Mouse (Mus musculus) testis, adult 2 months (tissue): Measurements from ENCODE around the gene Rnasek.

Experiments used
- CTCF ChIP-seq: fragments of 200-500 bp; IDR thresholded peaks from 2 replicates; pipeline ENCODE4 v1.5.1; 2012; ENCODE audit warnings: low read depth, mild to moderate bottlenecking, inconsistent platforms, low read length, moderate library complexity; ENCODE audit not compliant: control insufficient read depth, insufficient read depth, insufficient replicate concordance
- POLR2A ChIP-seq: fragments of 200-500 bp; IDR thresholded peaks from 2 replicates; pipeline ENCODE4 v1.6.1; 2012; ENCODE audit warnings: low read depth, mild to moderate bottlenecking, inconsistent platforms, low read length, moderate library complexity; ENCODE audit not compliant: control insufficient read depth

DNA sequence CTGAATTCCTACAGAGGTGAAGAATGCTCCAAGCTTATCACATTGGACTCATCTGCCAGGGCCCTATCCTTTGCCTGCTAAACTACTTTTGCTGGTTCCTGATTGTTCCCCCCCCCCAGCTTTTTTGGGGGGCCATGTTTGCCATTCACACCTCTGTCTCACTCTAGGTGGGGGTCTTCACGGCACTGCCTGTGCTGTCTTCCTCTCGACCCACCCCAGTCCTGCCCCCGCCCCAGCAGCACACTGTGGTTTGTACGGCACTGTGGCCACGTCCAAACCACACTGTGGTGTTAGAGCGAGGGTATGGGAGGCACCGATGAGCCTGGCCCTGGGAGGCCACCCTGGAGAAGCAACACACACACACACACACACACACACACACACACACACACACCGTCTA is 5.1 kb downstream of the Rnasek start:
- TF ChIP-seq CTCF (no peak; the same call in 1 of the 2 replicates), POLR2A (no peak)
